Mouse (Mus musculus) embryonic facial prominence, embryonic 11.5 days (tissue): ENCODE data around the gene Ssr3. TPM values are rescaled to one million over a fixed set of nuclear protein-coding genes. Genes with fewer than 3 reads are reported as not detected.

Source experiments
- ATAC-seq: fragments of 200-750 bp; cut with Nextera tagmentation; replicated peaks from 2 replicates; pipeline ENCODE4 v1.8.0; 2017; ENCODE audit warnings: low read depth; ENCODE audit not compliant: insufficient number of reproducible peaks, low FRiP score, low TSS enrichment
- DNase-seq: peaks from one replicate; pipeline ENCODE4 v3.0.0-alpha.2; 2015; ENCODE audit warnings: low spot score
- H3K27ac ChIP-seq: fragments of 300-500 bp; sonication (generic); replicated peaks from 2 replicates; pipeline ENCODE4 v1.5.1; 2014; ENCODE audit warnings: mild to moderate bottlenecking, low read depth, low read length, control low read depth
- H3K27me3 ChIP-seq: fragments of 300-500 bp; sonication (generic); 2 replicates; pipeline ENCODE4 v1.6.1; 2014; ENCODE audit warnings: mild to moderate bottlenecking, low read length, moderate library complexity, mixed read lengths; ENCODE audit not compliant: control insufficient read depth, insufficient read depth
- H3K36me3 ChIP-seq: fragments of 300-500 bp; sonication (generic); replicated peaks from 2 replicates; pipeline ENCODE4 v1.6.1; 2014; ENCODE audit warnings: low read depth, mild to moderate bottlenecking, low read length, moderate library complexity, mixed read lengths; ENCODE audit not compliant: control insufficient read depth, insufficient read depth
- H3K4me1 ChIP-seq: fragments of 300-500 bp; sonication (generic); 2 replicates; pipeline ENCODE4 v1.6.1; 2014; ENCODE audit warnings: low read length, mixed read lengths; ENCODE audit not compliant: control insufficient read depth, insufficient read depth
- H3K4me2 ChIP-seq: fragments of 300-500 bp; sonication (generic); 2 replicates; pipeline ENCODE4 v1.6.1; 2014; ENCODE audit warnings: low read depth, mild to moderate bottlenecking, control low read depth, low read length, moderate library complexity
- H3K4me3 ChIP-seq: fragments of 300-500 bp; sonication (generic); 2 replicates; pipeline ENCODE4 v1.5.1; 2014; ENCODE audit warnings: low read depth, low read length, control low read depth
- H3K9ac ChIP-seq: fragments of 300-500 bp; sonication (generic); replicated peaks from 2 replicates; pipeline ENCODE4 v1.6.1; 2014; ENCODE audit warnings: mild to moderate bottlenecking, control low read depth, low read length
- H3K9me3 ChIP-seq: fragments of 300-500 bp; sonication (generic); replicated peaks from 2 replicates; pipeline ENCODE4 v1.6.1; 2016; ENCODE audit warnings: mild to moderate bottlenecking, low read length, inconsistent platforms, mixed read lengths; ENCODE audit not compliant: control insufficient read depth
- WGBS: fragments of 180-500 bp; shearing (Covaris S2); extraction: QIAGEN DNeasy Blood & Tissue Kit; methylation state at CpG from one replicate; pipeline ENCODE4 v1.1.7; 2014; 5-methylcytosine and 5-hydroxymethylcytosine counted together
- polyA plus RNA-seq: library from polyadenylated mRNA; unstranded; fragments of >200 nt; fragmentation: Nextera tagmentation; extraction: Ambion mirVana; gene quantifications from 2 replicates; pipeline ENCODE4 v1.2.1, GENCODE M21; 2014

Ssr3 gene
- polyA plus RNA-seq, 1 experiment from 2014 or later, result 333 TPM

DNA sequence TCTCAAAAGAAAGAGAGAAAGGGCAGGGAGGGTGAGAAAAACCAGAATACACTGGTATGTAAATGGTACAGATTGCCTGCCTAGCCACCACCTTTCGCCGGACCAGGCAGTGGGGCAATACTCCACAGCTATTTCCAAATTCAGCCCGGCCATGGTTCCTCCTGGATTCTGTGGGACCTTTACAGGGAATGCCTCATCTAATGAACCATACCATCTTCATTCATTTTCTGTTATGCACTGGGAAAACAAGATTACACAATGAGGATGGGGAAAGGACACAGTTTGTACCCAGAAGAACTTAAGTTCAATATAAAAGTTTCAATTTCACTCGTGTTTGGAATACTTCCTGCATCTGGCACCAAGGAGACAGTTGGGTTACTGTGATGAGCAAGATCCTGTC is 19.9 kb downstream of the Ssr3 start:
- no peak overlapping the region for H3K27ac ChIP-seq
- ATAC-seq (no peak), DNase-seq (no peak)
- no peaks in the 10 kb centered on the region; the same call in 1 of the 2 replicates for H3K36me3 ChIP-seq
- no peak overlapping the region for H3K4me3 ChIP-seq
- WGBS, result 90% methylated on average over 4 of the region's 4 CpGs
- no peak overlapping the region for H3K9ac ChIP-seq
- no peaks in the 10 kb centered on the region for H3K4me1 ChIP-seq
- H3K4me2 ChIP-seq, result no peak overlapping the region
- H3K27me3 ChIP-seq, result no peaks in the 10 kb centered on the region
- no peaks in the 10 kb centered on the region for H3K9me3 ChIP-seq

- whole genome bisulfite sequencing, result 72% methylated on average over 4 of the region's 4 CpGs
- H3K4me3 ChIP-seq, result no peak overlapping the region
- no peak overlapping the region for H3K9ac ChIP-seq
- H3K27ac ChIP-seq, result no peak overlapping the region
- DNase-seq (no peak), ATAC-seq (no peak)
- H3K4me1 ChIP-seq, result no peaks in the 10 kb centered on the region
- no peaks in the 10 kb centered on the region for H3K36me3 ChIP-seq
- H3K27me3 ChIP-seq, result no peaks in the 10 kb centered on the region
- H3K9me3 ChIP-seq, result no peaks in the 10 kb centered on the region
- H3K4me2 ChIP-seq, result no peak overlapping the region
Observed at GRCm38 (mm10) chr3:65367944-65368343, 24.5 kb downstream of the Ssr3 start.

- ATAC-seq (no peak), DNase-seq (no peak)
- Histone ChIP-seq H3K9me3 (no peaks in the 10 kb centered on the region), H3K4me1 (no peaks in the 10 kb centered on the region), H3K36me3 (no peaks in the 10 kb centered on the region), H3K9ac (no peak overlapping the region), H3K4me2 (no peak overlapping the region), H3K27ac (no peak overlapping the region), H3K4me3 (no peak overlapping the region), H3K27me3 (no peaks in the 10 kb centered on the region)
- 88% methylated on average over 10 of the region's 10 CpGs for WGBS
Observed at GRCm38 (mm10) chr3:65365921-65366710, 26.3 kb downstream of the Ssr3 start.

DNA sequence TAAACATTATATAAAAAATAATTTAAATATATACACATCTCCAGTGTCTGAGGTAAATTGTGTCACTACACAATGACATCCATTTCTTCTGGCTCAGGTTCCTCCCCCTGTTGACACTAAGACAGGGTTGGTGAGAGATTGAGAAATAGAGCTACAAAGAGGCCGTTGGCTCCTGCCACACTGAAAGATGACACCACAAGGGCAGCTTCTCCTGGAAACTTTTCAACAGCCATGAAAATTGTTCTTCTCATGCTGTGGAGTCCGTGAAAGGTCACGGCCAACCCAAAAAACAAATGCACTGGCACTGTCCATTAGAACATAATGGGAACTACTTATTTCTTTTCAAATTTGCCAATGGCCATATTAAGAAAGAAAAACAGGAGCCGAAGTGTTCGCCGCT is 27.2 kb downstream of the Ssr3 start:
- Histone ChIP-seq H3K4me2 (no peak overlapping the region), H3K4me1 (no peaks in the 10 kb centered on the region), H3K9me3 (no peaks in the 10 kb centered on the region), H3K27ac (no peak overlapping the region), H3K9ac (no peak overlapping the region), H3K36me3 (no peaks in the 10 kb centered on the region), H3K27me3 (no peaks in the 10 kb centered on the region), H3K4me3 (no peak overlapping the region)
- DNase-seq (peak; percentile 18), ATAC-seq (no peak)
- 55% methylated on average over 6 of the region's 6 CpGs for WGBS

DNA sequence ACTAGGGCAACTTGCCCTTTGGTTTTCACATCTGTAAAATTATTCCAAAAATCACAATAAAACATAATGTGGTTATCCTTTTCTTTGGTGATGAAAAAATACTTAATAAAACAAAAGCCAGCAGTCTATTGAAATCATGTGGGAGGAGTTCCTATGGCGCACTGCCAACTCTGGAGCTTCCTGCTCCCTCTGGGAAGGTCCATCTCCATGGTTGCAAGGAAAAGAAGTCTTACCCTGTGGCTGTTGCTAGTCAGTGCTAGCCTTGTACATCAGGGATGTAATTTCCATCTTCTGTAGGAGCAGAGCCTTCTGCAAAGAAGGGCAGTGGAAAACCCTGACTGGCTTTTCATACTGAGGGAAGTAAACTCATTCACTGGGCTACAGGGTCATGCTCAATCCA is 29.0 kb downstream of the Ssr3 start:
- 89% methylated on average over 1 of the region's 1 CpGs for WGBS
- H3K9me3 ChIP-seq, result no peaks in the 10 kb centered on the region
- no peak overlapping the region for H3K4me3 ChIP-seq
- no peaks in the 10 kb centered on the region for H3K36me3 ChIP-seq
- DNase-seq, result no peak
- H3K4me2 ChIP-seq, result no peak overlapping the region
- H3K4me1 ChIP-seq, result no peaks in the 10 kb centered on the region; the same call in 1 of the 2 replicates
- no peak overlapping the region for H3K27ac ChIP-seq
- ATAC-seq, result no peak
- H3K27me3 ChIP-seq, result no peaks in the 10 kb centered on the region
- H3K9ac ChIP-seq, result no peak overlapping the region

- ATAC-seq, result no peak
- no peaks in the 10 kb centered on the region for H3K27me3 ChIP-seq
- H3K9ac ChIP-seq, result no peak overlapping the region
- no peaks in the 10 kb centered on the region for H3K9me3 ChIP-seq
- no peak overlapping the region for H3K4me3 ChIP-seq
- no peak overlapping the region; the same call in 1 of the 2 replicates for H3K27ac ChIP-seq
- H3K4me1 ChIP-seq, result no peaks in the 10 kb centered on the region; the same call in 1 of the 2 replicates
- WGBS, result 78% methylated on average over 8 of the region's 8 CpGs
- no peaks in the 10 kb centered on the region for H3K36me3 ChIP-seq
- no peak overlapping the region for H3K4me2 ChIP-seq
- no peak for DNase-seq
Observed at GRCm38 (mm10) chr3:65360163-65360969, 32.1 kb downstream of the Ssr3 start.

DNA sequence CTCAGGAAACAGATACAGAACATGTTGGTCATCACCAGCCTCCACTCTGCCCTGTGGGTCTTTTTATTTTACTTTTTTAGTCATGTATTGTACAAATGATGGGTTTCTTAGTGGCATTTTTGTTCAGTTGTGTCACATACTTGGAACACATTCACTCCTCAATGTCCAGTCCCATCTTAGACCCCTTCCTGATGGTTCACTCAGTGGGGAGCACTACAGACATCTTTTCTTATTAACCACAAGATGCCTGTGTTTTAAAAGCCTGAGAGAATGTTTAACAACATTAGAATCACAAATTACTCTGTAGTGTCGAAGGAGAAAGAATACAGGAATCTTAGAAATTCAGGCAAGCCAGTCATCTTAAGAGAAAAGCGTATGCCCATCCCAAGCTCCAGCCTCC is 33.6 kb downstream of the Ssr3 start:
- Histone ChIP-seq H3K9ac (no peak overlapping the region), H3K4me3 (no peak overlapping the region)
- 89% methylated on average over 2 of the region's 2 CpGs for WGBS

GRCm38 (mm10) chr3:65358275-65358674 is 34.1 kb downstream of the Ssr3 start:
- no peak overlapping the region for H3K4me3 ChIP-seq
- no peaks in the 10 kb centered on the region for H3K9me3 ChIP-seq
- H3K4me2 ChIP-seq, result no peak overlapping the region
- WGBS, result 56% methylated on average over 2 of the region's 2 CpGs
- no peaks in the 10 kb centered on the region; the same call in 1 of the 2 replicates for H3K4me1 ChIP-seq
- H3K27ac ChIP-seq, result no peak overlapping the region
- ATAC-seq (no peak), DNase-seq (no peak)
- H3K27me3 ChIP-seq, result no peaks in the 10 kb centered on the region
- H3K9ac ChIP-seq, result no peak overlapping the region
- no peaks in the 10 kb centered on the region for H3K36me3 ChIP-seq

More for the DNA sequence above, 33.6 kb downstream of the Ssr3 start:
- Histone ChIP-seq H3K4me1 (no peaks in the 10 kb centered on the region; the same call in 1 of the 2 replicates), H3K4me2 (no peak overlapping the region), H3K27me3 (no peaks in the 10 kb centered on the region), H3K27ac (no peak overlapping the region), H3K9me3 (no peaks in the 10 kb centered on the region), H3K36me3 (no peaks in the 10 kb centered on the region)
- DNase-seq (no peak), ATAC-seq (no peak)
